Comparison of ENCODE assay signal across 8 mouse cellular contexts in genomic region chr12:71015363-71016210, GRCm38 (mm10). TPM values are rescaled to one million over a fixed set of nuclear protein-coding genes. Genes with fewer than 3 reads are reported as not detected.
DNase-seq lines count a peak whose midpoint lies in the region; ATAC-seq and TF ChIP-seq lines count a peak whose summit lies in the region.

TSS of gene Arid4a (plus strand) at chr12:71015990.

- H3K27me3 ChIP-seq in megakaryocyte, embryonic 14.5 days (replicated peaks): no peaks in the 10 kb centered on the region

- H3K4me3 ChIP-seq in cortical plate, adult 2 months (ENCODE audit: insufficient read depth, low read length): peak within 1 kb of the TSS; percentile 88
- peak within 1 kb of the TSS; percentile 98 for H3K4me3 ChIP-seq in megakaryocyte, embryonic 14.5 days (replicated peaks)

- H3K27ac ChIP-seq in cortical plate, adult 2 months (ENCODE audit: insufficient read depth, low read length): peak within 1 kb of the TSS; percentile 94

- peak; percentile 89 for ATAC-seq in activated CD4-positive, CD25-positive, alpha-beta regulatory T cell, adult 4 months

- peak; percentile 95 to 97 for DNase-seq in gastrocnemius, adult 8-10 months (ENCODE audit: low spot score in 2 of 2)
- peak; percentile 100 for DNase-seq in hindlimb bud, embryonic 11.5 days (ENCODE audit: extremely low spot score, low read depth, low spot score)
- DNase-seq in left cerebral cortex, adult 8-10 months (ENCODE audit: low spot score in 2 of 2): peak; percentile 91 to 100
- DNase-seq in right cerebral cortex, postnatal 10 days (ENCODE audit: low spot score in 2 of 2): peak; percentile 99 to 100
- DNase-seq in urinary bladder, postnatal 25 days (ENCODE audit: low spot score): peak; percentile 90

- peaks cover 49% of the 10 kb centered on the region for H3K36me3 ChIP-seq in megakaryocyte, embryonic 14.5 days (replicated peaks; ENCODE audit: low read length)

- TF ChIP-seq CTCF in cortical plate, adult 2 months (IDR thresholded peaks at IDR 0.05; ENCODE audit: extremely low read depth, insufficient read depth, low read length): no peak

- H3K4me1 ChIP-seq in cortical plate, adult 2 months (ENCODE audit: control insufficient read depth, insufficient read depth, low read length): peaks cover 2% of the 10 kb centered on the region; the same call in 1 of the 2 replicates
- peaks cover 37% of the 10 kb centered on the region for H3K4me1 ChIP-seq in megakaryocyte, embryonic 14.5 days

- no peaks in the 10 kb centered on the region for H3K9me3 ChIP-seq in megakaryocyte, embryonic 14.5 days

- TF ChIP-seq POLR2A in cortical plate, adult 2 months (IDR thresholded peaks at IDR 0.05; ENCODE audit: extremely low read depth, insufficient read depth, low read length): peak; percentile 90

RNA-seq across cellular contexts. Expression of gene Arid4a, which starts in this region (rescaled TPM):
- 10 to 100 TPM; 80.2 to 95.9 TPM for polyA plus RNA-seq in activated CD4-positive, CD25-positive, alpha-beta regulatory T cell, adult 4 months (2017; shearing (Covaris generic))
- 17.8 and 18.4 TPM in 2 replicates for polyA plus RNA-seq in cortical plate, adult 2 months (2012; rRNA removed)
- 1 to 10 TPM; 6.7 to 8.4 (median 7.3) TPM for total RNA-seq in gastrocnemius, adult 8-10 months (2022)
- total RNA-seq in left cerebral cortex, adult 8-10 months (2022): 10 to 100 TPM; 30.3 to 37.8 (median 35.9) TPM
- 1.4 and 10.2 TPM in 2 replicates for polyA plus RNA-seq in megakaryocyte, embryonic 14.5 days (2012; ENCODE audit: insufficient read depth, low replicate concordance)

Comparison
In these comparisons a context has a peak if more than half of its experiments do, and no peak if none do; other contexts are left out.
1. Peak in every context shown above with its lines: DNase-seq, ATAC-seq, H3K4me3 ChIP-seq and H3K27ac ChIP-seq.